Mouse (Mus musculus) thymus, adult 2 months (tissue): Measurements from ENCODE around the gene C4bp.

Experiments
- CTCF ChIP-seq: fragments of 200-500 bp; IDR thresholded peaks from 2 replicates; pipeline ENCODE4 v1.5.1; 2012; ENCODE audit warnings: mild to moderate bottlenecking, control low read depth, low read length, moderate library complexity, borderline replicate concordance; ENCODE audit not compliant: control insufficient read depth, poor library complexity, insufficient read depth; ENCODE audit errors: extremely low read depth
- POLR2A ChIP-seq: fragments of 200-500 bp; IDR thresholded peaks from 2 replicates; pipeline ENCODE4 v1.6.1; 2012; ENCODE audit warnings: mild to moderate bottlenecking, low read length, control low read depth, moderate library complexity; ENCODE audit not compliant: control insufficient read depth, poor library complexity, insufficient read depth; ENCODE audit errors: extremely low read depth

- TF ChIP-seq POLR2A (no peak), CTCF (no peak)
Measured at GRCm38 (mm10) chr1:130596291-130596690, 65.1 kb downstream of the C4bp start.
